Comparison of ENCODE assay signal across 23 mouse cellular contexts in the genomic region with DNA sequence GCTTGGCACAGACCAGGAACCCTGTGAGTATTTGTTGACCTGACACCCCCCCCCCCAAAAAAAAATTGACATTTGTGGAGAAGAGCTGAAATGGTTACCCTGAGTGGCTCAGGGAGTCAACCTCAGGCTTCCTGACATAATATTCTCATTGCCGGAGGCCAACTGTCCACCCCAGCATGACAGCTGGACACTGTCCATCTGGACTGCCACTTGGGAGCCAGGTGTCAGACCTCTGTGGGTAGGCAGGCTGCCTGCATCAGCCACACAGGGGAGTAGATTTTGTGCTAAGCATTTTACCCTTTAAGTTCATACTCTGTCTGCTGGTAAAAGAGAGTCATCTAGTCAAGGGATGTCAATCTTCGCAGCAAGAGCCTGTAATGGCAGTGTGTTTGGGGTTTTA.
A peak's percentile ranks its signal among the peaks of the same experiment; 100 is the strongest.
DNase-seq lines count a peak whose midpoint lies in the region; ATAC-seq and TF ChIP-seq lines count a peak whose summit lies in the region.
"Had no signal": no experiment of that assay in that cellular context is flagged by ENCODE, and none has a peak within 500 bp of the region (broad histone marks: within the 10 kb centered on the region; RNA-seq: fewer than 3 reads in every experiment).

No protein-coding gene starts in this region.

- intact Hi-C loops in gastrocnemius, adult 2 months (cut with DNase I): no loop called here

- TF ChIP-seq CTCF in gastrocnemius, adult 2 months (IDR thresholded peaks at IDR 0.05): no peak
- TF ChIP-seq CTCF in hindbrain, postnatal 0 days (IDR thresholded peaks at IDR 0.05; ENCODE audit: low read depth): no peak

- H3K9me3 ChIP-seq in hindbrain, embryonic 10.5 days: peaks cover 3% of the 10 kb centered on the region; the same call in 1 of the 2 replicates
- no peaks in the 10 kb centered on the region for H3K9me3 ChIP-seq in hindbrain, embryonic 11.5 days (ENCODE audit: control insufficient read depth, low read length)
- H3K9me3 ChIP-seq in hindbrain, postnatal 0 days (ENCODE audit: low read length): no peaks in the 10 kb centered on the region
- H3K9me3 ChIP-seq: heart, embryonic 15.5 days; liver, embryonic 13.5 days; neural tube, embryonic 13.5 days had no signal

- H3K27me3 ChIP-seq in hindbrain, embryonic 10.5 days (ENCODE audit: insufficient read depth, poor library complexity, severe bottlenecking): peaks cover 4% of the 10 kb centered on the region; the same call in 1 of the 2 replicates
- H3K27me3 ChIP-seq in hindbrain, embryonic 11.5 days (ENCODE audit: control insufficient read depth, insufficient read depth, low read length): no peaks in the 10 kb centered on the region
- no peaks in the 10 kb centered on the region for H3K27me3 ChIP-seq in hindbrain, postnatal 0 days (ENCODE audit: insufficient read depth, low read length)
- H3K27me3 ChIP-seq: CH12.LX; heart, embryonic 15.5 days; liver, embryonic 13.5 days; neural tube, embryonic 13.5 days; Patski had no signal

- H3K9ac ChIP-seq in hindbrain, embryonic 11.5 days (ENCODE audit: low read depth, low read length): no peak overlapping the region
- H3K9ac ChIP-seq in hindbrain, postnatal 0 days (replicated peaks; ENCODE audit: low read length): no peak overlapping the region
- H3K9ac ChIP-seq: forebrain, postnatal 0 days; heart, embryonic 15.5 days; liver, embryonic 13.5 days; lung, embryonic 14.5 days; neural tube, embryonic 13.5 days had no signal

- H3K4me1 ChIP-seq in hindbrain, embryonic 10.5 days (replicated peaks): peaks cover 20% of the 10 kb centered on the region
- H3K4me1 ChIP-seq in hindbrain, embryonic 11.5 days (replicated peaks; ENCODE audit: control insufficient read depth, insufficient read depth, low read length): no peaks in the 10 kb centered on the region
- H3K4me1 ChIP-seq in hindbrain, postnatal 0 days (ENCODE audit: insufficient read depth, low read length): no peaks in the 10 kb centered on the region
- H3K4me1 ChIP-seq: liver, embryonic 13.5 days had no signal

- H3K4me3 ChIP-seq in hindbrain, embryonic 10.5 days: no peak overlapping the region
- no peak overlapping the region for H3K4me3 ChIP-seq in hindbrain, embryonic 11.5 days (ENCODE audit: low read depth, low read length)
- H3K4me3 ChIP-seq in gastrocnemius, adult 2 months: no peak overlapping the region
- no peak overlapping the region for H3K4me3 ChIP-seq in hindbrain, postnatal 0 days (ENCODE audit: low read length)
- H3K4me3 ChIP-seq: heart, adult 2 months; heart, embryonic 15.5 days; liver, embryonic 13.5 days; neural tube, embryonic 13.5 days had no signal

- no peak for ATAC-seq in hindbrain, embryonic 11.5 days (ENCODE audit: low FRiP score)
- ATAC-seq in hindbrain, postnatal 0 days: no peak
- ATAC-seq: forebrain, postnatal 0 days; hindbrain, embryonic 16.5 days; intestine, embryonic 16.5 days; Patski had no signal

- 0 out of 2 replicates have a peak, but pooled peaks cover 3% of the 10 kb centered on the region for H3K36me3 ChIP-seq in hindbrain, embryonic 10.5 days
- no peaks in the 10 kb centered on the region for H3K36me3 ChIP-seq in hindbrain, embryonic 11.5 days (ENCODE audit: control insufficient read depth, insufficient read depth, low read length)
- no peaks in the 10 kb centered on the region for H3K36me3 ChIP-seq in hindbrain, postnatal 0 days (ENCODE audit: insufficient read depth, low read length)
- H3K36me3 ChIP-seq: G1E; heart, embryonic 15.5 days; liver, embryonic 13.5 days had no signal

- 82% methylated on average over 2 of the region's 2 CpGs for WGBS in hindbrain, embryonic 10.5 days
- 79% methylated on average over 2 of the region's 2 CpGs for WGBS in hindbrain, embryonic 11.5 days
- 68% methylated on average over 2 of the region's 2 CpGs for WGBS in hindbrain, postnatal 0 days

- H3K27ac ChIP-seq in hindbrain, embryonic 10.5 days: no peak overlapping the region
- H3K27ac ChIP-seq in hindbrain, embryonic 11.5 days (ENCODE audit: low read depth, low read length): no peak overlapping the region
- no peak overlapping the region for H3K27ac ChIP-seq in gastrocnemius, adult 2 months
- no peak overlapping the region for H3K27ac ChIP-seq in hindbrain, postnatal 0 days
- H3K27ac ChIP-seq: heart, adult 2 months; heart, embryonic 15.5 days; liver, embryonic 13.5 days; neural tube, embryonic 13.5 days had no signal

- no peak overlapping the region for H3K4me2 ChIP-seq in hindbrain, embryonic 11.5 days (replicated peaks; ENCODE audit: low read depth, low read length)
- H3K4me2 ChIP-seq in hindbrain, postnatal 0 days (ENCODE audit: low read depth, low read length): no peak overlapping the region
- H3K4me2 ChIP-seq: heart, embryonic 15.5 days; liver, embryonic 13.5 days; lung, embryonic 14.5 days; neural tube, embryonic 13.5 days had no signal

- peak; percentile 15 for DNase-seq in hindbrain, embryonic 10.5 days (ENCODE audit: low spot score)
- DNase-seq in hindbrain, embryonic 11.5 days (ENCODE audit: low spot score): no peak
- DNase-seq in cerebellum, adult 9-10 months: peak; percentile 77
- peak; percentile 74 for DNase-seq in gastrocnemius, adult 2 months
- DNase-seq in kidney, postnatal 36 days: no peak
- no peak for DNase-seq in hindbrain, postnatal 0 days (ENCODE audit: low spot score)
- DNase-seq in kidney, postnatal 10 days: no peak
- DNase-seq: forebrain, postnatal 0 days; heart, postnatal 4 days; liver, embryonic 13.5 days; lung, embryonic 14.5 days; midbrain, embryonic 14.5 days; retina, postnatal 1 day; right cerebral cortex, postnatal 25 days; thymus, postnatal 14 days had no signal

Comparison
In these comparisons a context has a peak if more than half of its experiments do, and no peak if none do; other contexts are left out.
1. DNase-seq: peak in hindbrain, embryonic 10.5 days (single experiment), cerebellum, adult 9-10 months (single experiment) and gastrocnemius, adult 2 months (single experiment); none in hindbrain, embryonic 11.5 days (single experiment), kidney, postnatal 36 days (0 of 2), hindbrain, postnatal 0 days (single experiment) and kidney, postnatal 10 days (single experiment).